Mouse (Mus musculus) ovary, postnatal 14 days (tissue): Measurements from ENCODE around the gene Bhlhe40.

Source experiments
- DNase-seq: peaks from one replicate; pipeline ENCODE4 v3.0.0; 2022; ENCODE audit warnings: low spot score

Bhlhe40 gene

DNA sequence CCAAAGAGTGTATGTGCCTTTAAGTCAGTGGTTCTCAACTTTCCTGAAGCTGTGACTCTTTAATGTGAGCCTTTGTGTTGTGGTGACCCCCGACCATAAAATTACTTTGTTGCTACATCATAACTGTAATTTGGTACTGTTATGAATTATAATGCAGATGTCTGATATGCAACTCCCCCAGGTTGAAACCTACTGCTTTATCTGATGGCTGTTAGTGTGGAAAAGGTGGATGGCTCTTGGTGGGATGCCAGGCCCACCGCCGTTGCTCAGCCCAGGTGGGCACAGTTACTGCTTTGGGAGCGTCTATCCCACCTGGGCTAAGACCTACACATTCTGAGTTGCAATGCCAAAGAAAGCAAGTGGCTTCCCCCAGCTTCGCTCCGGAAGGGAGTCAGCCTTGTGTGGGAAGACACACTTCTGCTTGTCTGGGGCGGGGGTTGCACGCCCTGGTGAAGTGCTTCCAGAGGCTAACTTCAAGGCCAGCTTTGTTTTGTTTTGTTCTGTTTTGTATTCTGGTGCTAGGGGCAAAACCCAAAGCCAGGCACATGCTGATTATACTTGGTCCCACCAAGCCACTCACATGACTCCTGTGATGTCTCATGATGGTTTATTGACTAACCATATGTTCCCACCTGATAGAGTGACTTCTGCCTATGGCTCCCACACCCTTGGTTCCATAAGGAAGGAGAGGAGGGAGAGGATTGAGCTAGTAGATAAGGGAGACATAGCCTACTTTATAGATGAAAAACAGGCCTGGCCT lies 34.7 kb downstream of the Bhlhe40 start:
- no peak for DNase-seq

DNA sequence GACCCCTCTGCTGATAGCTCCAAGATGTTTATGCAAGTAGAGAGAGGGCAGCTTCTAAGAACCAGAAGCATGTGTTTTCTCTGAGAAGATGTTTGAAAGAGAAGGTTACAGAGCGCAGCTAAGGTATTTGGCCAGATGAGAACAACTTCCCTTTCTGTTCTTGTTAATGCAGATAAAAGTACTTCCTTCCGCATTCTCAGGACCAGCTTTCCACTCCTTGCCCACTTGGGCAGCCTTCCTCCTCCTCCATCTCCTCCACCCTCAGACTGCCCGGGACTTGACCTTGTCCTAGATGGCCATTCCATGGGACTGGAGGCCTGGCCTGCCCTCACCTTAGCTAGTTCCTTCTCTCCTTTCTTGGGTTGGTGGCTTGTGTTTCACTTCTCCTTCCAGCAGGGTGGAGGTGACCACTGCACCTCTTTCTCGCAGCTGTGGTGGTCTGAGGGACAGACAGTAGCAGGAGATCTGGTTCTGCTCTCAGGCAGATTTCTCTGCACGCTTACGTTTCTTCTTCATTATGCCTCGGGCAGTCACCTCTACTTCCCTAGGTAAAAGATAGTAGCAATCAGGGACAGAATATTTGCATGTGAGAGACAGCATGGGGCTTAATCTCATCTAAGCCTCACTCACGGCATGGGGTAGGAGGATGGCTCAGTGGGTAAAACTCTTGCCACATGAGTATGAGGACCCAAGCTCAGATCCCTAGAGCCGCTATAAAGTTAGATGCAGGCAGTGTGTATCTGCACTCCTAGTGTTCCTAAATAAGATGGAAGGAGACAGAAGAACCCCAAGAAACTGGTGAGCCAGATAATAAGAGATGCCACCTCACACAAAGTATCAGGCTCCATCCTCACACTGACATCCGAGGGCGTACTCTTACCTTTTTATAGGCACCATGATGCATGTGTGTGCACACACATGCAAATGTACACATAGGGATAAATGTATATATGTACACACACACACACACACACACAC lies 35.7 kb downstream of the Bhlhe40 start:
- DNase-seq, result no peak

DNA sequence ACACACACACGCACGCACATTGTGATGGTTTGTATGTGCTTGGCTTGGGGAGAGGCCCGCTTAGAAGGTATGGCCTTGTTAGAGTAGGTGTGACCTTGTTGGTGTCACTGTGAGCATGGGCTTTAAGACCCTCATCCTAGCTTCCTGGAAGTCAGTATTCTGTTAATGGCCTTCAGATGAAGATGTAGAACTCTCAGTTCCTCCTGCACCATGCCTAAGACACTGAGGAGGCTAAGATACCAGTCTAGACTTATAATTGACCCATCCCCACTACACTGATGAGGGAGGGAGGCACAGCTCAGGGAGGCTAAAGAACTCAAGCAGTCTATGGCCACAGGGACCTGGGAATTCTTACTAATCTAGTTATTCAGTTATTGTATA lies 36.4 kb downstream of the Bhlhe40 start:
- DNase-seq, result no peak

DNA sequence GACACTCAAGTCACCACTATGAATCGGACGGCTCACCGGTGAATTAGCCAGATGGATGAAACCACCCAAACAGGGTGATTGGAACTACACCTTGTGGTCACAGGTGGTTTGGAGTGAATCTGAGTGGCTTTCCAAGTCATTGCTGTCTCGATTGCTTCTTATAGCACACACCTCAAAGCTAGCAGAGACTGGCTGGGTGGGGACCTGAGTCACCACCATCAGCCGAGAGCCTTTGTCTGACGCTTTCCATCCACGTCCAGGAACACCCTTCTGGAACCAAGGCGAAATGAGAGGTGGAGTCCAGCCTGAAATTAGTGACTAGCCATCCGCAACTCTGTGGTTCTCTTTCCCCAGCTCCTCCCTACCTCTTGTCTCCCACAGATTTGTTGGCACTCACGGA lies 36.9 kb downstream of the Bhlhe40 start:
- DNase-seq, result no peak

DNA sequence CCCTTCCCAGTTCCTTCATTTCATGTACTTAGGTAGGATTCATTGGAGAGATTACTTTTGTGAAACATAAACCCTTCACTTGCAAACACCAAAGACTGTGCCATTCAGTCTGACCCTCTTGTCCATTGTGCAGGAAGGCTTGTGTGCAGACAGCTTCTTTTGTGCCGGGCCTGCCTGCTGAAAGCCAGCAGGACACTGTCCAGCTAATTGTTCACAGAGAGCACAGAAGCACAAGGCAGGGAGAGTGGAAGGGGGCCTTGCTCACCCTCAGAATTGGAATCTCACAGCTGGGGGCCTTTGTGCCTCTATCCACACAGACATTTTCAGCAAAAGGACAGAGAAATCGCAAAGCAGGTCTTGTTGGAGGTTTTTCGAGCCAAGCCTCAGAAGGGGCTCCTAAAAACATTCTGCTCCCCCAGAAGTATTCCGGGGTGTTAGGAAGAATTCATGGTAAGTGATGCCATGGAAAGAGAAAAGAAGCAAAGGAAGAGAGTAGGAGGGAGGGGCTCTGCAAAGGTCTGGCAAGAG lies 38.0 kb downstream of the Bhlhe40 start:
- DNase-seq, result no peak

DNA sequence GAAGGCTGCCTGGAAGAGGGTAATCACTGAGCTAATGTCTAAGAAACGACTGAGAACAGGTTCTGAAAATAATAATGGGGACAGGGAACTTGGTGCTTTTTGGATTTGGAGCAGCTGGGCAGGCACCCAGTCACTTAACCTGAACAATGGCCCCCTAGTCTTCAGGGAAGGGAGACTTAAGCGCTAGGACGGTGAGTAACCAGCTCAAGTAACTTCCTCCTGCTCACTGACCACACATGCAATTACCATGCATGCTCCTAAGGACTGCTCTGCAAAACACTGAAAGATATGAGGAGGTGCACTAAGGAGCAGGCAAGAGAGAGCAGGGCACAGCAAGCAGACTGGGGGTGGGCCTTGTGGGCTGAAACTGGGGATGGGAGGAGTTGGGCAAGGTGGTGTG lies 39.2 kb downstream of the Bhlhe40 start:
- DNase-seq, result no peak

DNA sequence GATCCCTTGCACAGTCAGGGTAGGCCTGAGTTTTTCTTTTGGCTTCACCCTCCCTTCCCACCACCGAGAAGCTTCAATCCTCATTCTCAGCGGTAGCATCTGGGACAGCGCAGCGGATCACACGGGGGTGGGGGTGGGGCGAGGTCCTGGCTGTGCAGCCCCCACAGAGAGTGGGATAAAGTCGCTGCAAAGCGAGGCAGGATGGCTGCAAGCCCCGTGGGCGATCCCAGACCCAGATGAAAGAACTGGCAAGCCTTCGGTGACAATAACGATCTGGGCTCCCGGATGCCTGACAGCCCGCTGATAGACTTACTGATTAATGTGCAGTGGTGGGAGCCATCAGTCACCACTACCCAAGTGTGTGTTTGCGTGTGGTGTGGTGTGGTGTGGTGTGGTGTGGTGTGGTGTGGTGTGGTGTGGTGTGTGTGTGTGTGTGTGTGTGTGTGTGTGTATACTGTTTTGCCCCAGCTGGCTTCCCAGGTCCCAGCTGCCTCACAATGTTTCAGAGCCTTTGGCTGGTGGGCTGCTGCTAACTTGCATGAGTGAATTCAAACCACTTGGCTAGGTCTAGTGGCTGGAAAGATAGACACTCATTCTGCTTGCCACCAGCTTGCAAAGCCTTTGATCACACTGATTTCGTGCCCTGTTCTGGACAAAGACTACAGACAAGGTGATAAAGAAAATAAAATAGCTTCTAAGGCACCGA lies 40.4 kb downstream of the Bhlhe40 start:
- no peak for DNase-seq

DNA sequence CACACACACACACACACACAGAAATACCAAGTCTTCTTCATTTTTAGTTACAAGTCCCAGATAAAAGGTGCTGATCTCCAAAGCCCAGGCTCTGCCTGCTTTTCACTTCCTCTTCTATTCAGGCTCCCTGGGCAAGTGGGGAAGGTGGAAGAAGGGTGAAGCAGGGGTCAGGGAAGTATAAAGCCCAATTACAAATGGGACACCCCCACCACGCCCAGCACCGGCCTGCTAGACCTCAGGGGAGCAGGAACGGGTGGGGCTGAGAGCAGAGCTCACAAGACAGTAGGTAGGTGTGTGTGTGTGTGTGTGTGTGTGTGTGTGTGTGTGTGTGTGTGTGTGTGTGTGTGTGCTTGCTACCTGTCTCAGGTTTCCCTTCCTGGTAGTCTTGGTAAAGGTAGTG lies 42.2 kb downstream of the Bhlhe40 start:
- DNase-seq, result no peak

DNA sequence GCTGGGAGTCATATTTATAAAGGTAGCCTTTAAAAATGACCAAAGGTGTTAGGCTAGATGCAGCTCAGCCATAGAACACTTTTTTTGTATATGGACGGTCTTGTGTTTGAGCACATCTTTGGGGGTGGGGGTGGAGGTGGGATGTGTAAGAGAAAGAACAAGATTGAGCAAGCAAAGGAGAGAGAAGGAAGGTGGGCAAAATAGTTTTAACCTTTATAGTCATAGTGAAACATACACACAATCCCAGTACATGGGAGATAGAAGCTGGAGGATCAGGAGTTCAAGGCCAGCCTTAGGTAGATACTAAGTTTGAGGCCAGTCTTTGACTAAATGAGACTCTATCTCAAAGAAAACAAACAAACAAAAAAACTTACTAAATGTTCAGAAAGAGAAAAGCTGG lies 42.7 kb downstream of the Bhlhe40 start:
- DNase-seq, result no peak

DNA sequence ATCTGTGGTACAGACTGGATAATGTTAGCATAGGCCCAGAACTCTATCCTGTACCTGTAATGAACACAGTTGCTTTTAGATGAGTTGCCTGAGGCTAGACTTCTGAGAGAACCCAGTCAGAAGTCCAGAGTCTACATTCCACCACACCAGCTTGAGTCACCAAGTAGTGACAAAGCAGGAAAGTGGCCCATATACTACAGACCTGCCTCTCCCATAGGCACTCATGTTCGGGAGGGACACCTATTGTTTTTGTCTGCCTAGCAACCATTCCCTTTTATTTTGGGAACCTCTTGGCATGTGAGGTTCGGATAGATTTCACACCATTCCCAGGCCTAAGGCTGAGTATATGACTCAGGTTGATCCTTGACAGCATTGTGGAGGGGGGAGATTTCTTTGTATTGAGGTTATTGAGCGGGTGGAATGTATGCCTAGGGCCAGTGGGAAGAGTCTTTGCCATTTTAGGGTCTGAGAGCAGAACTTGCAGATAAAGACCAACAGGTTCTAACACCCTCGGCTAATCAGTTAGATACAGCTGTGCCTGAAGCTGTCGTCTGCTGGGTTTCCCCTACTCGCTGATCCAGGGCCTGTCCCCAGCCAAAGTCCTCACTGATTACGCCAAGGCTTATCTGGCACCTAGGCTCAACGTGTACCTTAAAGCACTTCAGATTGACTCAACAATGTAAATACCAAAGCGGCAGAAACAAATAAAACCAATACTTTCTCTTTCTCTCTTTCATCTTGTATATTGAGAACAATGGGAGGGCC lies 44.1 kb downstream of the Bhlhe40 start:
- DNase-seq, result no peak

DNA sequence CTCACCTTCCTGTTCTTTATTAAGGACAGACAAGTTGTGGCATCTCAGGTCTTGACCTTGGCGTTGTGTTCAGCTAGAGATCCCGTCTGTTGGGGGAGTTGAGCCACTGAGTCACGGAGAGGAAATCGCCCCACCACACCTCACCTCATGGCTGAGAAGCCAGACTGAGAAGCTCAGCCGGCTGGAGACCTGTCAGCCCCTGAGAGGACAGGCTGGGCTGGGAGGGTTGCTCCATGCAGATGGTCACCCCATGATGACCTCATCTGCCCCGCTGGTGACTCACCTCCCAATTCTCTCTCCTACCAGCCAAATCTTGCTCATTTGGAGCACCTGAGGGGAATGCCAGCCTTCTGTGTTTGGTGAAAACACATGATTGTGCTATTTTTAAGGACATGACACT lies 45.5 kb downstream of the Bhlhe40 start:
- DNase-seq, result no peak

DNA sequence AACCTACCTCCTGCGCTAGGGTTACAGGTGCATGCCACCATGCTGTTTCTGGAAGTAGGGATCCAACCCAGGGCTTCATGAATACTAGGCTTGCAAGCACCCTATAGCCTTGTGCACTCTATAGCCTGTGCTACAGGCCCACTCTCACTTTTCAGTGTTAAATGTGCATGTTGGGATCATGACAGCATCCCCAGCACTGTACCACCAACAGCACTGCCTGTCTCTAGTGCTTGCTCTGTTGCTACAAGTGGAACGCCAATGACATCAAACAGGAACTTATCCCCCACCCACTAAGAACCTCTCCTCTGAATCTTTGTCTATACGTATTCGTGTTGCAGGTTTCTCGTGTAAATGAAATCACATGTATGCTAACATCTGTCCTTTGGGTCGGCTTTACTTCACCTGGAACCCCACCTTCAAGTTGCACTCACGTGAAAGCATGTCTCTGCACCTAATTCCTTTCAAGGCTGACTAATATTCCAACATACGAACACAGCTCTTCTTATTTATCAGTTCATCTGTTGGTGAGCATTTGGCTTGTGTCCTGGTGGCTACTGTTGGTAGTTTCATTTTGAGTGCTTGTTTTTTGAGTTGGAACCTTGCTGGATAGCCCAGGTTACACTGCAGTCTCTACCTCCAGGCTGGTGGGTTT lies 46.7 kb downstream of the Bhlhe40 start:
- no peak for DNase-seq

DNA sequence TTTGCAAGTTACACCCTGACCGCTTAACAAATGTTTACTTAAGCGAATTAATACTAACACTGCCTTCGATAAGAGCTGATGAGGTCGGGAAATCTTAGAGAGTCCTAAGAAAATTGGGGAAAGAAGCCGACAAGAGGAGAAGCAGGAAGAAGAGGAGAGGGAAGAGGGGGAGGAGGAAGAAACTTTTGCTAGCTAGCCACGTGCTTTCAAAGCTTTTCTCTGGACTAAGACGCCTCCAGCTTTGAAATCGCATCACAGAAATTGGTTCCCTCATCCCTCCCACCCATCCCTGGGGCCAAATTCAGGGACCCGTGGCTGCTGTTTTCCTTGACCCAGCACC lies 48.7 kb downstream of the Bhlhe40 start:
- DNase-seq, result no peak

DNA sequence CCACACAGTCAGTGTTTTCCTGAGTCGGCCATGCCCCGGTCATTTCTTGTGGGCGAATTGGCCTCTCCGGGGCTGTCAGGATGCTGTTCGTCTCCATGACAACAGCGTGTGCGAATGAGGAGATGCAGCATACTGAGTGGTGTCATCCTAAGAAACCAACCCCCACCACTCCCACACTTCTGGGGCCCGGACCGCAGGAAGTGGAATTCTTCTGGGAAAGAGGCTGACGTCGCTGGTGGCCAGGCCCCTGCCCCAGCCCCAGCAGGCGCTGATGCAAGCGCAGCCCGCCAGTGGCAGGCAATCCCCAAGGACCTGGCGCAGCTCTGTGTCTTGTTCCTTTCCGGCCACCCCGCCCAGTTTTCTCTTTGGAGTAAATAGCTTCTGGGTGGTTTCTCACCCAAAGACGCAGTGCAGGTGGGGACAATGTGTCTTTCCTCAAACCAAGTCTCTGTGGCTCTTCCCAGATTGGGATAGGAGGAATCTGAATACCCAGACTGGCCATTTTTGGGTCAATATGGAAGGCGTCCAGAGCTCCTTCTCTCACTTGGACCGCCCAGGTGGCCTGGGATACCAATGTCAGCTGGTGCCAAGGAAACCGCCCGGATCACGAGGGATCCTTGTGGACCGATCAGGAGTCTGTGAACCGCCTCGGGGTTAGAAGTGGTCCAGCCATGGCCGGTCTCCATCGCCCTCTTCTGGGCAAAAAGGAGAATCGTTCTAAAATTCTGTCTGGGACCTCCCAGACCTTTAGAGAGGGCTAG lies 49.2 kb downstream of the Bhlhe40 start:
- peak; percentile 67 for DNase-seq

DNA sequence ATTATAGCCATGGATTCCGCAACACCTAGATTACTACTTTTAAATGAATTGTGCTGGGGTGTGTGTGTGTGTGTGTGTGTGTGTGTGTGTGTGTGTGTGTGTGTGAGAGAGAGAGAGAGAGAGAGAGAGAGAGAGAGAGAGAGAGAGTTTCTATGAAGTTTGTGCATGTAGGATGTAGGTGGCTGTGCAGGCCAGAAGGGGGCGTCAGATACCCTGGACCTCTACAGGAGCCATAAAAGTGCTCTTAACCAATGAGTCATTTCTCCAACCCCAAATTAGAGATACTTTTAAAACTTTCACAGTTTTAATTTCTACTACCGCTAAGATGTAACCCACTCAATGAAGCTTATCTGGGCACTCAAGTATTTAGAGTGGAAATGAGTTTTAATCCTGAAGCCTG lies 50.2 kb downstream of the Bhlhe40 start:
- no peak for DNase-seq

DNA sequence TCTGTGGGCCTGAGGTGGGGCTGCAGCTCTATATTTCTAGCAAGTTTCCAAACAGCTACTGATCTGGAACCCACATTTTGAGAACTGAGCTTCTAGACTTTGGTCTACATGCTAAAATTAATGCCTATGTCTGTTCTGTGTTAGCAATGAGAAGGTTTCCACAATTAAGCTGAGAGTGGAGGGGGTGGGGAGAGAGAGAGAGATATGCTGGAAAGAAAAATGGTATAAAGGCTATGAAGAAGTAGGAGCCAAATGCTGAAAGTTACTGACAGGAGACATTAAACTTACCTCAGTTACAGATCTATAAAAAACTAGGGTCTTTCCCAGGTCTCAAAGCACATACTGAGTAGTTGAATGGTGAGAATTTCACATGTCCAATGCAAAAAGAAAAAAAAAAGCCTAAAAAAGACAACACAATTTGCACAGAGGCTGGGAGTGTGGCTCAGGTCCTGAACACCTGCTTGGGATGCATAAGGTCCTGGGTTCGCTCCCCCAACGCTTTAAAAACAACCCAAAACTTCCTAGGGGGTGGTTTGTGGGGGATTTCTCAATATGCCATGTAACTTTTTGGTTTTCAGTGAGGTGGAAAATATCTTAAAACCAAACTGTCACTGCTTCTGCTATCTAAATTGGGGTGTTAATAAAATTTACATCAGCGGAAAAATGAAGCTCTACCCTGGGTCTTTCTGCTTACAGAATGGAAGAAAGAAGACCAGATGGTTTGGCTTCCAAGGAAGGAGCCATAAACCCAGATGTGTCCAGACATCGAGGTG lies 50.9 kb downstream of the Bhlhe40 start:
- no peak for DNase-seq

DNA sequence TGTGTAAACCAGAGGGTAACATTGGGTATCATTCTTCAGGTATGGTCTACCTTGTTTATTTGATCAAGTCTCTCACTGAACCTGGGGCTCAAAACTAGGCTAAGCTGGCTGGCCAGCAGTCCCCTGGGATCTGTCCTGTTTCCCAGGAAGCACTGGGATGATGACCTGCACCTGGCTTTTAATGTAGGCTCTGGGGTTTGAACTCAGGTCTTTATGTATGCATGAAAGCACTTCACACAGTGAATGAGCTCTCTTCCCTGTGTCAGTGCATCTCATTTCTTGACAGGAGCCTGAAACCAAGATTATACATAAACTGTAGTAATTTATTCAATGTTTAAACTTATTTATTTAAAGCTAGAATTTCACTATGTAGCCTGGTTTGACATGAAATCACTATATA lies 51.7 kb downstream of the Bhlhe40 start:
- DNase-seq, result no peak

DNA sequence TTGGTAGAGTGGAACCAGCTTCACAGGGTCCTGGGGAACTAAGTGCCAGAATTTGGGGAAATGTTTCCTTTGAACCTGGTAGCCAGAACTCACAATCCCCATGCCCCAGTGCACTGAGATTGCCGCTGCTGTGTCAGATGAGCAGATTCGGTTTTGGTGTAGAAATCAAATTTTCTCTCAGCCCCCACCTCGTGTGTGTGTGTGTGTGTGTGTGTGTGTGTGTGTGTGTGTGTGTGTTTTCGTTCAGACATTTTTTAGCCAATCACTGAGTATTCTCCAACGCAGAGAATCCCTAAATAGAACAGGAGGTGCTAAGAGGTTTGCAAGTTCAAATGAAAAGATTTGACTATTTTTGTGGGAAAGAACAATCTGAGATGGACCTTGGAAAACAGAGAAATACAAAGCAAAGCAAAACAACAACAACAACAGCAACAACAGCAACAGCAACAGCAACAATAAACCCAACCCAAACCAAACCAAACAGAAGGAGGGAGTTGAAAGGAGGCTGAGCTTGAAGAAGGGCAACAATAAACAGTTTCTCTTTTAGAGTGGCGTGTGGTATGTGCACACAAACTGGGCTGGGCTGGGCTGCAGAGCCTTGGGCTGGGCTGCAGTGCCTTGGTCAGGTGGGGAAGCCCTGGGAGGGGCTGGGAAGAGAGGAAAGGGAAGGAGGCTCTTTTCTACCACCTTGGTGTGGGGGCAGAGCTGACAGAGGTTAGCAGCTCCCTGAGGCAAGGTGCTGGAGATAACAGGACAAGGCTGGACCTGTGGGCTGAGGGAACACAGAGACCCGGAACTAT lies 52.9 kb downstream of the Bhlhe40 start:
- no peak for DNase-seq
